Mouse (Mus musculus): ENCODE results near the gene Ydjc. TPM values are rescaled to one million over a fixed set of nuclear protein-coding genes. Genes with fewer than 3 reads are reported as not detected.
A peak's percentile ranks its signal among the peaks of the same experiment; 100 is the strongest.
"Not testable (repeated sequence)": the region's sequence is repeated elsewhere in the genome, so short reads cannot be mapped to it uniquely, and the experiment has no call there.

Gene Ydjc
- polyA plus RNA-seq, 1 experiment from 2014 or later: 43.7 TPM

- no peaks in the 10 kb centered on the region for H3K36me3 ChIP-seq (replicated peaks)
- peak overlapping the region; percentile 77 for H3K4me3 ChIP-seq
- peak overlapping the region; percentile 71; the same call in 1 of the 2 replicates for H3K27ac ChIP-seq
- H3K9me3 ChIP-seq: no peaks in the 10 kb centered on the region
- peaks cover 18% of the 10 kb centered on the region for H3K4me1 ChIP-seq
- H3K9ac ChIP-seq: peak overlapping the region; percentile 64
- 5% methylated on average over 43 of the region's 43 CpGs for WGBS
- 0 out of 2 replicates have a peak, but pooled peaks cover 3% of the 10 kb centered on the region for H3K27me3 ChIP-seq (replicated peaks)
- ATAC-seq (replicated peaks): no peak; the same call in none of the 2 replicates
- peak overlapping the region; percentile 88 for H3K4me2 ChIP-seq
These were observed 13.0 kb upstream of the Ydjc start for GRCm38 (mm10) chr16:17131191-17132088.

GRCm38 (mm10) chr16:17132089-17132905 lies 12.1 kb upstream of the Ydjc start, which contains the start of gene Sdf2l1:
TSS of gene Sdf2l1 (minus strand) at chr16:17132383.
- H3K9ac ChIP-seq: peak within 1 kb of the TSS; percentile 64
- peak within 1 kb of the TSS; percentile 71 for H3K27ac ChIP-seq
- peak within 1 kb of the TSS; percentile 77 for H3K4me3 ChIP-seq
- peak within 1 kb of the TSS; percentile 88 for H3K4me2 ChIP-seq
- 0 out of 2 replicates have a peak, but pooled peaks cover 3% of the 10 kb centered on the region for H3K27me3 ChIP-seq (replicated peaks)
- no peaks in the 10 kb centered on the region for H3K36me3 ChIP-seq (replicated peaks)
- H3K4me1 ChIP-seq: peaks cover 18% of the 10 kb centered on the region
- WGBS: under 1% methylated on average over 47 of the region's 47 CpGs
- ATAC-seq (replicated peaks): peak; percentile 99
- no peaks in the 10 kb centered on the region for H3K9me3 ChIP-seq

GRCm38 (mm10) chr16:17132906-17133200 lies 11.6 kb upstream of the Ydjc start:
- Histone ChIP-seq H3K9me3 (no peaks in the 10 kb centered on the region), H3K4me3 (peak overlapping the region; percentile 77), H3K27me3 (replicated peaks) (0 out of 2 replicates have a peak, but pooled peaks cover 3% of the 10 kb centered on the region), H3K9ac (peak overlapping the region; percentile 41; the same call in 1 of the 2 replicates), H3K4me1 (peaks cover 18% of the 10 kb centered on the region), H3K36me3 (replicated peaks) (no peaks in the 10 kb centered on the region), H3K4me2 (peak overlapping the region; percentile 88), H3K27ac (no peak overlapping the region)
- 27% methylated on average over 7 of the region's 7 CpGs for WGBS
- peak; percentile 34; the same call in 1 of the 2 replicates for ATAC-seq (replicated peaks)

GRCm38 (mm10) chr16:17137355-17137754 lies 7.1 kb upstream of the Ydjc start:
- H3K4me1 ChIP-seq: peaks cover 7% of the 10 kb centered on the region
- no peak overlapping the region for H3K27ac ChIP-seq
- no peaks in the 10 kb centered on the region for H3K27me3 ChIP-seq (replicated peaks)
- 92% methylated on average over 15 of the region's 15 CpGs for WGBS
- no peak overlapping the region for H3K4me3 ChIP-seq
- H3K9me3 ChIP-seq: no peaks in the 10 kb centered on the region
- H3K36me3 ChIP-seq (replicated peaks): no peaks in the 10 kb centered on the region
- ATAC-seq (replicated peaks): no peak
- H3K4me2 ChIP-seq: no peak overlapping the region
- H3K9ac ChIP-seq: no peak overlapping the region

GRCm38 (mm10) chr16:17146772-17147235 lies 2.4 kb downstream of the Ydjc start, which contains the start of gene Ccdc116:
TSS of gene Ccdc116 (minus strand) at chr16:17147229.
- peak; percentile 90 for ATAC-seq (replicated peaks)
- H3K4me2 ChIP-seq: peak within 1 kb of the TSS; percentile 90
- H3K27ac ChIP-seq: peak within 1 kb of the TSS; percentile 67
- peaks cover 3% of the 10 kb centered on the region; the same call in 1 of the 2 replicates for H3K36me3 ChIP-seq (replicated peaks)
- no peaks in the 10 kb centered on the region for H3K27me3 ChIP-seq (replicated peaks)
- peak within 1 kb of the TSS; percentile 52 for H3K4me3 ChIP-seq
- H3K9ac ChIP-seq: peak within 1 kb of the TSS; percentile 58
- no peaks in the 10 kb centered on the region for H3K9me3 ChIP-seq
- under 1% methylated on average over 32 of the region's 34 CpGs for WGBS
- peaks cover 17% of the 10 kb centered on the region for H3K4me1 ChIP-seq

GRCm38 (mm10) chr16:17147391-17147929 lies 3.0 kb downstream of the Ydjc start:
- Histone ChIP-seq H3K4me3 (peak overlapping the region; percentile 52), H3K9ac (peak overlapping the region; percentile 58), H3K9me3 (no peaks in the 10 kb centered on the region), H3K27me3 (replicated peaks) (no peaks in the 10 kb centered on the region), H3K4me1 (peaks cover 17% of the 10 kb centered on the region), H3K4me2 (peak overlapping the region; percentile 90), H3K36me3 (replicated peaks) (peaks cover 8% of the 10 kb centered on the region; the same call in 1 of the 2 replicates), H3K27ac (peak overlapping the region; percentile 67)
- under 1% methylated on average over 41 of the region's 41 CpGs for WGBS
- peak; percentile 60 for ATAC-seq (replicated peaks)

GRCm38 (mm10) chr16:17148084-17148483 lies 3.7 kb downstream of the Ydjc start:
- no peaks in the 10 kb centered on the region for H3K27me3 ChIP-seq (replicated peaks)
- WGBS: 6% methylated on average over 16 of the region's 16 CpGs
- ATAC-seq (replicated peaks): peak; percentile 37

GRCm38 (mm10) chr16:17150520-17151258 lies 6.3 kb downstream of the Ydjc start:
- H3K27ac ChIP-seq: no peak overlapping the region
- H3K4me3 ChIP-seq: no peak overlapping the region
- peaks cover 17% of the 10 kb centered on the region for H3K4me1 ChIP-seq
- no peak for ATAC-seq (replicated peaks)
- peaks cover 18% of the 10 kb centered on the region; the same call in 1 of the 2 replicates for H3K36me3 ChIP-seq (replicated peaks)
- no peaks in the 10 kb centered on the region for H3K27me3 ChIP-seq (replicated peaks)
- H3K9ac ChIP-seq: no peak overlapping the region
- WGBS: 87% methylated on average over 7 of the region's 7 CpGs
- H3K4me2 ChIP-seq: no peak overlapping the region
- H3K9me3 ChIP-seq: no peaks in the 10 kb centered on the region

More at GRCm38 (mm10) chr16:17148084-17148483, 3.7 kb downstream of the Ydjc start:
- Histone ChIP-seq H3K36me3 (replicated peaks) (peaks cover 10% of the 10 kb centered on the region; the same call in 1 of the 2 replicates), H3K4me2 (peak overlapping the region; percentile 90), H3K4me1 (peaks cover 17% of the 10 kb centered on the region), H3K4me3 (peak overlapping the region; percentile 52), H3K27ac (no peak overlapping the region), H3K9ac (peak overlapping the region; percentile 58), H3K9me3 (no peaks in the 10 kb centered on the region)

- H3K4me1 ChIP-seq: peaks cover 17% of the 10 kb centered on the region
- 98% methylated on average over 4 of the region's 4 CpGs for WGBS
- H3K9me3 ChIP-seq: no peaks in the 10 kb centered on the region
- H3K27ac ChIP-seq: no peak overlapping the region
- H3K4me2 ChIP-seq: no peak overlapping the region
- H3K36me3 ChIP-seq (replicated peaks): peaks cover 18% of the 10 kb centered on the region; the same call in 1 of the 2 replicates
- ATAC-seq (replicated peaks): no peak
- H3K27me3 ChIP-seq (replicated peaks): no peaks in the 10 kb centered on the region
- H3K4me3 ChIP-seq: no peak overlapping the region
- no peak overlapping the region for H3K9ac ChIP-seq
These were observed 7.5 kb downstream of the Ydjc start for GRCm38 (mm10) chr16:17151874-17152273.

GRCm38 (mm10) chr16:17154346-17154745 lies 9.9 kb downstream of the Ydjc start:
- WGBS: 92% methylated on average over 2 of the region's 2 CpGs
- Histone ChIP-seq H3K4me3 (no peak overlapping the region), H3K27me3 (replicated peaks) (no peaks in the 10 kb centered on the region), H3K9ac (no peak overlapping the region), H3K4me1 (no peaks in the 10 kb centered on the region), H3K27ac (no peak overlapping the region), H3K4me2 (no peak overlapping the region), H3K9me3 (no peaks in the 10 kb centered on the region), H3K36me3 (replicated peaks) (peaks cover 26% of the 10 kb centered on the region; the same call in 1 of the 2 replicates)
- no peak for ATAC-seq (replicated peaks)

GRCm38 (mm10) chr16:17165478-17165877 lies 21.1 kb downstream of the Ydjc start:
- not testable (repeated sequence) for ATAC-seq (replicated peaks); H3K27ac ChIP-seq; H3K9me3 ChIP-seq; H3K9ac ChIP-seq; H3K4me1 ChIP-seq; H3K4me2 ChIP-seq; H3K27me3 ChIP-seq (replicated peaks); H3K4me3 ChIP-seq; H3K36me3 ChIP-seq (replicated peaks)
- WGBS: 97% methylated on average over 1 of the region's 1 CpGs
